Mouse (Mus musculus): ENCODE data around the gene Mthfd1l. TPM values are rescaled to one million over a fixed set of nuclear protein-coding genes. Genes with fewer than 3 reads are reported as not detected.

The Mthfd1l gene
- polyA plus RNA-seq (2014; fragmentation: Nextera tagmentation; extraction: Ambion mirVana): 23.9 and 27.5 TPM in 2 replicates

GRCm38 (mm10) chr10:3972981-3973588 is at the start of gene Mthfd1l:
Mthfd1l (plus strand) TSS chr10:3973118.
- ATAC-seq (replicated peaks; ENCODE audit: low FRiP score, low TSS enrichment, low read depth) (peak; percentile 71), DNase-seq (ENCODE audit: low spot score) (peak; percentile 93)
- under 1% methylated on average over 40 of the region's 40 CpGs for WGBS
- Histone ChIP-seq H3K27me3 (replicated peaks; ENCODE audit: control insufficient read depth, insufficient read depth, low read length) (no peaks in the 10 kb centered on the region), H3K4me2 (ENCODE audit: low read length) (peak within 1 kb of the TSS; percentile 81), H3K4me3 (ENCODE audit: low read depth, low read length) (peak within 1 kb of the TSS; percentile 83), H3K27ac (ENCODE audit: low read depth) (peak within 1 kb of the TSS; percentile 97), H3K9me3 (ENCODE audit: control insufficient read depth, low read length) (no peaks in the 10 kb centered on the region), H3K4me1 (replicated peaks; ENCODE audit: control insufficient read depth, insufficient read depth, low read length) (peaks cover 25% of the 10 kb centered on the region), H3K36me3 (ENCODE audit: control insufficient read depth, insufficient read depth, low read length) (no peaks in the 10 kb centered on the region), H3K9ac (ENCODE audit: low read length) (peak within 1 kb of the TSS; percentile 85)

GRCm38 (mm10) chr10:3928008-3928545 is 44.8 kb upstream of the Mthfd1l start:
- Histone ChIP-seq H3K27ac (ENCODE audit: low read depth) (no peak overlapping the region), H3K4me3 (ENCODE audit: low read depth, low read length) (no peak overlapping the region), H3K4me2 (ENCODE audit: low read length) (no peak overlapping the region), H3K4me1 (replicated peaks; ENCODE audit: control insufficient read depth, insufficient read depth, low read length) (no peaks in the 10 kb centered on the region), H3K36me3 (ENCODE audit: control insufficient read depth, insufficient read depth, low read length) (peaks cover 3% of the 10 kb centered on the region; the same call in 1 of the 2 replicates), H3K9me3 (ENCODE audit: control insufficient read depth, low read length) (no peaks in the 10 kb centered on the region), H3K27me3 (replicated peaks; ENCODE audit: control insufficient read depth, insufficient read depth, low read length) (no peaks in the 10 kb centered on the region), H3K9ac (ENCODE audit: low read length) (no peak overlapping the region)
- ATAC-seq (replicated peaks; ENCODE audit: low FRiP score, low TSS enrichment, low read depth): no peak
- DNase-seq (ENCODE audit: low spot score): no peak
- 66% methylated on average over 4 of the region's 4 CpGs for WGBS

- ATAC-seq (replicated peaks; ENCODE audit: low FRiP score, low TSS enrichment, low read depth) (no peak), DNase-seq (ENCODE audit: low spot score) (no peak)
- Histone ChIP-seq H3K9ac (ENCODE audit: low read length) (no peak overlapping the region), H3K9me3 (ENCODE audit: control insufficient read depth, low read length) (no peaks in the 10 kb centered on the region), H3K36me3 (ENCODE audit: control insufficient read depth, insufficient read depth, low read length) (peaks cover 3% of the 10 kb centered on the region; the same call in 1 of the 2 replicates), H3K4me1 (replicated peaks; ENCODE audit: control insufficient read depth, insufficient read depth, low read length) (no peaks in the 10 kb centered on the region), H3K27ac (ENCODE audit: low read depth) (no peak overlapping the region), H3K4me2 (ENCODE audit: low read length) (no peak overlapping the region), H3K4me3 (ENCODE audit: low read depth, low read length) (no peak overlapping the region), H3K27me3 (replicated peaks; ENCODE audit: control insufficient read depth, insufficient read depth, low read length) (no peaks in the 10 kb centered on the region)
These were observed 41.1 kb upstream of the Mthfd1l start for GRCm38 (mm10) chr10:3931831-3932230.

GRCm38 (mm10) chr10:3933311-3933940 is 39.5 kb upstream of the Mthfd1l start:
- 58% methylated on average over 12 of the region's 12 CpGs for WGBS
- Histone ChIP-seq H3K9me3 (ENCODE audit: control insufficient read depth, low read length) (no peaks in the 10 kb centered on the region), H3K27ac (ENCODE audit: low read depth) (no peak overlapping the region), H3K4me1 (replicated peaks; ENCODE audit: control insufficient read depth, insufficient read depth, low read length) (no peaks in the 10 kb centered on the region), H3K4me3 (ENCODE audit: low read depth, low read length) (no peak overlapping the region), H3K27me3 (replicated peaks; ENCODE audit: control insufficient read depth, insufficient read depth, low read length) (no peaks in the 10 kb centered on the region), H3K9ac (ENCODE audit: low read length) (no peak overlapping the region), H3K36me3 (ENCODE audit: control insufficient read depth, insufficient read depth, low read length) (peaks cover 9% of the 10 kb centered on the region; the same call in 1 of the 2 replicates), H3K4me2 (ENCODE audit: low read length) (no peak overlapping the region)
- no peak for ATAC-seq (replicated peaks; ENCODE audit: low FRiP score, low TSS enrichment, low read depth)
- DNase-seq (ENCODE audit: low spot score): no peak

- H3K4me1 ChIP-seq (replicated peaks; ENCODE audit: control insufficient read depth, insufficient read depth, low read length): 0 out of 2 replicates have a peak, but pooled peaks cover 8% of the 10 kb centered on the region
- ATAC-seq (replicated peaks; ENCODE audit: low FRiP score, low TSS enrichment, low read depth) (no peak), DNase-seq (ENCODE audit: low spot score) (no peak)
- no peaks in the 10 kb centered on the region for H3K9me3 ChIP-seq (ENCODE audit: control insufficient read depth, low read length)
- H3K27me3 ChIP-seq (replicated peaks; ENCODE audit: control insufficient read depth, insufficient read depth, low read length): no peaks in the 10 kb centered on the region
- H3K4me2 ChIP-seq (ENCODE audit: low read length): no peak overlapping the region
- no peak overlapping the region for H3K4me3 ChIP-seq (ENCODE audit: low read depth, low read length)
- no peak overlapping the region for H3K9ac ChIP-seq (ENCODE audit: low read length)
- peaks cover 11% of the 10 kb centered on the region for H3K36me3 ChIP-seq (ENCODE audit: control insufficient read depth, insufficient read depth, low read length)
- H3K27ac ChIP-seq (ENCODE audit: low read depth): no peak overlapping the region
These were observed 36.1 kb upstream of the Mthfd1l start for GRCm38 (mm10) chr10:3936864-3937263.

- Histone ChIP-seq H3K9me3 (ENCODE audit: control insufficient read depth, low read length) (no peaks in the 10 kb centered on the region), H3K27ac (ENCODE audit: low read depth) (no peak overlapping the region), H3K9ac (ENCODE audit: low read length) (no peak overlapping the region), H3K4me2 (ENCODE audit: low read length) (no peak overlapping the region), H3K27me3 (replicated peaks; ENCODE audit: control insufficient read depth, insufficient read depth, low read length) (no peaks in the 10 kb centered on the region), H3K4me3 (ENCODE audit: low read depth, low read length) (no peak overlapping the region), H3K4me1 (replicated peaks; ENCODE audit: control insufficient read depth, insufficient read depth, low read length) (0 out of 2 replicates have a peak, but pooled peaks cover 8% of the 10 kb centered on the region), H3K36me3 (ENCODE audit: control insufficient read depth, insufficient read depth, low read length) (peaks cover 15% of the 10 kb centered on the region)
- no peak for DNase-seq (ENCODE audit: low spot score)
- no peak for ATAC-seq (replicated peaks; ENCODE audit: low FRiP score, low TSS enrichment, low read depth)
- 84% methylated on average over 11 of the region's 11 CpGs for WGBS
These were observed 32.9 kb upstream of the Mthfd1l start for GRCm38 (mm10) chr10:3939895-3940595.

GRCm38 (mm10) chr10:3940596-3940975 is 32.3 kb upstream of the Mthfd1l start:
- Histone ChIP-seq H3K27me3 (replicated peaks; ENCODE audit: control insufficient read depth, insufficient read depth, low read length) (no peaks in the 10 kb centered on the region), H3K27ac (ENCODE audit: low read depth) (peak overlapping the region; percentile 12; the same call in 1 of the 2 replicates), H3K4me3 (ENCODE audit: low read depth, low read length) (no peak overlapping the region), H3K4me1 (replicated peaks; ENCODE audit: control insufficient read depth, insufficient read depth, low read length) (0 out of 2 replicates have a peak, but pooled peaks cover 8% of the 10 kb centered on the region), H3K36me3 (ENCODE audit: control insufficient read depth, insufficient read depth, low read length) (peaks cover 19% of the 10 kb centered on the region), H3K4me2 (ENCODE audit: low read length) (no peak overlapping the region), H3K9ac (ENCODE audit: low read length) (no peak overlapping the region), H3K9me3 (ENCODE audit: control insufficient read depth, low read length) (no peaks in the 10 kb centered on the region)
- 92% methylated on average over 6 of the region's 6 CpGs for WGBS
- no peak for ATAC-seq (replicated peaks; ENCODE audit: low FRiP score, low TSS enrichment, low read depth)
- no peak for DNase-seq (ENCODE audit: low spot score)

- H3K4me2 ChIP-seq (ENCODE audit: low read length): no peak overlapping the region
- H3K4me3 ChIP-seq (ENCODE audit: low read depth, low read length): no peak overlapping the region
- 31% methylated on average over 11 of the region's 11 CpGs for WGBS
- H3K9me3 ChIP-seq (ENCODE audit: control insufficient read depth, low read length): no peaks in the 10 kb centered on the region
- DNase-seq (ENCODE audit: low spot score): peak; percentile 57
- H3K4me1 ChIP-seq (replicated peaks; ENCODE audit: control insufficient read depth, insufficient read depth, low read length): 0 out of 2 replicates have a peak, but pooled peaks cover 8% of the 10 kb centered on the region
- peaks cover 19% of the 10 kb centered on the region for H3K36me3 ChIP-seq (ENCODE audit: control insufficient read depth, insufficient read depth, low read length)
- H3K27me3 ChIP-seq (replicated peaks; ENCODE audit: control insufficient read depth, insufficient read depth, low read length): no peaks in the 10 kb centered on the region
- peak; percentile 54; the same call in 1 of the 2 replicates for ATAC-seq (replicated peaks; ENCODE audit: low FRiP score, low TSS enrichment, low read depth)
- no peak overlapping the region for H3K9ac ChIP-seq (ENCODE audit: low read length)
- H3K27ac ChIP-seq (ENCODE audit: low read depth): peak overlapping the region; percentile 12
These were observed 31.7 kb upstream of the Mthfd1l start for GRCm38 (mm10) chr10:3941054-3941757.
